ENCODE assay signal across 23 mouse cellular contexts in genomic region chr7:30844676-30845297, GRCm38 (mm10). TPM values are rescaled to one million over a fixed set of nuclear protein-coding genes. Genes with fewer than 3 reads are reported as not detected.
A peak's percentile ranks its signal among the peaks of the same experiment; 100 is the strongest.
DNase-seq lines count a peak whose midpoint lies in the region; ATAC-seq and TF ChIP-seq lines count a peak whose summit lies in the region.
"Had no signal": no experiment of that assay in that cellular context is flagged by ENCODE, and none has a peak within 500 bp of the region (broad histone marks: within the 10 kb centered on the region; RNA-seq: fewer than 3 reads in every experiment).

No protein-coding gene starts in this region.

- peak overlapping the region; percentile 57; the same call in 1 of the 2 replicates for H3K27ac ChIP-seq in forebrain, embryonic 15.5 days (replicated peaks)
- H3K27ac ChIP-seq in layer of hippocampus, adult 2 months, result no peak overlapping the region
- H3K27ac ChIP-seq: intestine, embryonic 15.5 days; kidney, postnatal 0 days; lung, embryonic 15.5 days had no signal

- no peaks in the 10 kb centered on the region for H3K27me3 ChIP-seq in forebrain, embryonic 15.5 days
- H3K27me3 ChIP-seq: intestine, embryonic 15.5 days; lung, embryonic 15.5 days had no signal

- 41% methylated on average over 7 of the region's 7 CpGs for WGBS in forebrain, embryonic 15.5 days

- H3K4me3 ChIP-seq in forebrain, embryonic 15.5 days, result no peak overlapping the region
- no peak overlapping the region for H3K4me3 ChIP-seq in layer of hippocampus, adult 2 months
- H3K4me3 ChIP-seq: intestine, embryonic 15.5 days; lung, embryonic 15.5 days had no signal

- H3K9ac ChIP-seq in forebrain, embryonic 15.5 days (replicated peaks), result no peak overlapping the region
- H3K9ac ChIP-seq: intestine, embryonic 15.5 days; lung, embryonic 15.5 days had no signal

- H3K9me3 ChIP-seq in forebrain, embryonic 15.5 days, result no peaks in the 10 kb centered on the region
- H3K9me3 ChIP-seq: intestine, embryonic 15.5 days; lung, embryonic 15.5 days had no signal

- TF ChIP-seq CTCF in layer of hippocampus, adult 2 months (conservative IDR thresholded peaks at IDR 0.05), result no peak

- no peaks in the 10 kb centered on the region for H3K36me3 ChIP-seq in forebrain, embryonic 15.5 days
- H3K36me3 ChIP-seq: intestine, embryonic 15.5 days; lung, embryonic 15.5 days had no signal

- no peak for ATAC-seq in forebrain, embryonic 15.5 days (replicated peaks)
- ATAC-seq: intestine, embryonic 15.5 days had no signal

- H3K4me2 ChIP-seq in forebrain, embryonic 15.5 days (replicated peaks), result no peak overlapping the region
- H3K4me2 ChIP-seq: intestine, embryonic 15.5 days; liver, embryonic 11.5 days; lung, embryonic 15.5 days had no signal

- no peaks in the 10 kb centered on the region; the same call in 1 of the 2 replicates for H3K4me1 ChIP-seq in forebrain, embryonic 15.5 days
- H3K4me1 ChIP-seq: lung, embryonic 15.5 days had no signal

- DNase-seq in right cerebral cortex, adult 18-20 months, result peak; percentile 10
- no peak for DNase-seq in right cerebral cortex, postnatal 4 days
- peak; percentile 29 for DNase-seq in mesoderm, embryonic 11.5 days (ENCODE audit: low read depth, low spot score)
- no peak for DNase-seq in layer of hippocampus, adult 2 months (ENCODE audit: low spot score in 2 of 2)
- DNase-seq in gastrocnemius, adult 8-10 months (ENCODE audit: low spot score in 2 of 2), result no peak
- no peak for DNase-seq in layer of hippocampus, adult 8-10 months (ENCODE audit: low spot score in 2 of 2)
- DNase-seq: cerebellum, adult 2 months; gastrocnemius, postnatal 14 days; heart, postnatal 14 days had no signal

RNA-seq across cellular contexts. Expression of gene Ffar3, which starts 11.2 kb away (rescaled TPM):
- not detected in 2 replicates for polyA plus RNA-seq in forebrain, embryonic 15.5 days (2015; fragmentation: Nextera tagmentation; extraction: Ambion mirVana)
- not detected for total RNA-seq in layer of hippocampus, adult 2 months (2021)
- total RNA-seq in gastrocnemius, adult 8-10 months (2022), result not detected
- not detected for total RNA-seq in layer of hippocampus, adult 8-10 months (2022)
- total RNA-seq: common myeloid progenitor, adult 5-6 weeks; gastrocnemius, postnatal 14 days; heart, postnatal 14 days; layer of hippocampus, postnatal 25 days; left cerebral cortex, postnatal 25 days; megakaryocyte progenitor cell, adult 5-6 weeks had no signal
- polyA plus RNA-seq: cerebellum, adult 2 months; embryonic facial prominence, embryonic 14.5 days; liver, embryonic 11.5 days; lung, embryonic 15.5 days; stomach, embryonic 14.5 days; thymus, postnatal 0 days had no signal

RNA-seq across cellular contexts. Expression of gene Ffar1, which starts 16.6 kb away (rescaled TPM):
- polyA plus RNA-seq in forebrain, embryonic 15.5 days (2015; fragmentation: Nextera tagmentation; extraction: Ambion mirVana), result not detected in 2 replicates
- total RNA-seq in layer of hippocampus, adult 2 months (2021), result not detected
- not detected for total RNA-seq in gastrocnemius, adult 8-10 months (2022)
- not detected for total RNA-seq in layer of hippocampus, adult 8-10 months (2022)
- total RNA-seq: adrenal gland, adult 18-20 months; common myeloid progenitor, adult 5-6 weeks; gastrocnemius, postnatal 14 days; heart, postnatal 14 days; layer of hippocampus, postnatal 25 days; left cerebral cortex, postnatal 25 days; megakaryocyte progenitor cell, adult 5-6 weeks had no signal
- polyA plus RNA-seq: cerebellum, adult 2 months; embryonic facial prominence, embryonic 14.5 days; liver, embryonic 11.5 days; lung, embryonic 15.5 days; stomach, embryonic 14.5 days; thymus, postnatal 0 days had no signal

RNA-seq across cellular contexts. Expression of gene Ffar2, which starts 21.2 kb away (rescaled TPM):
- 0.17 and 0.24 TPM in 2 replicates for polyA plus RNA-seq in forebrain, embryonic 15.5 days (2015; fragmentation: Nextera tagmentation; extraction: Ambion mirVana)
- total RNA-seq in layer of hippocampus, adult 2 months (2021), result not detected
- 1 to 10 TPM in 2 of 4 experiments, under 1 TPM in 1, not detected in 1; 0.21 to 1.2 (median 1.2) TPM for total RNA-seq in gastrocnemius, adult 8-10 months (2022)
- under 1 TPM in 1 of 4 experiments, not detected in 3; 0.20 TPM for total RNA-seq in layer of hippocampus, adult 8-10 months (2022)
- total RNA-seq: layer of hippocampus, postnatal 25 days; left cerebral cortex, postnatal 25 days had no signal

RNA-seq across cellular contexts. Expression of gene Cd22, which starts 35.4 kb away (rescaled TPM):
- not detected in 2 replicates for polyA plus RNA-seq in forebrain, embryonic 15.5 days (2015; fragmentation: Nextera tagmentation; extraction: Ambion mirVana)
- not detected for total RNA-seq in layer of hippocampus, adult 2 months (2021)
- not detected for total RNA-seq in gastrocnemius, adult 8-10 months (2022)
- 1 to 10 TPM in 2 of 4 experiments, not detected in 2; 1.1 to 1.6 TPM for total RNA-seq in layer of hippocampus, adult 8-10 months (2022)
- total RNA-seq: layer of hippocampus, postnatal 25 days; left cerebral cortex, postnatal 25 days had no signal

RNA-seq across cellular contexts. Expression of gene Krtdap, which starts 57.1 kb away (rescaled TPM):
- polyA plus RNA-seq in forebrain, embryonic 15.5 days (2015; fragmentation: Nextera tagmentation; extraction: Ambion mirVana), result 1.3 TPM in 1 of 2 replicates, not detected in the other
- not detected for total RNA-seq in layer of hippocampus, adult 2 months (2021)
- total RNA-seq in gastrocnemius, adult 8-10 months (2022), result 1 to 10 TPM in 3 of 4 experiments, not detected in 1; 1.7 to 3.5 (median 2.0) TPM
- not detected for total RNA-seq in layer of hippocampus, adult 8-10 months (2022)
- total RNA-seq: common myeloid progenitor, adult 5-6 weeks; heart, postnatal 14 days; layer of hippocampus, postnatal 25 days; left cerebral cortex, postnatal 25 days; megakaryocyte progenitor cell, adult 5-6 weeks had no signal
- polyA plus RNA-seq: cerebellum, adult 2 months; liver, embryonic 11.5 days; small intestine, adult 2 months had no signal

Comparison
In these comparisons a context has a peak if more than half of its experiments do, and no peak if none do; other contexts are left out.
1. DNase-seq: peak in right cerebral cortex, adult 18-20 months (single experiment) and mesoderm, embryonic 11.5 days (single experiment); none in right cerebral cortex, postnatal 4 days (single experiment), layer of hippocampus, adult 2 months (0 of 2), gastrocnemius, adult 8-10 months (0 of 2) and layer of hippocampus, adult 8-10 months (0 of 2).